Mouse (Mus musculus) thymus, postnatal 0 days (tissue): Measurements from ENCODE around the gene Dctn5. TPM values are rescaled to one million over a fixed set of nuclear protein-coding genes. Genes with fewer than 3 reads are reported as not detected.

ENCODE experiments used
- DNase-seq: peaks from one replicate; pipeline ENCODE4 v3.0.0-alpha.2; 2015; ENCODE audit warnings: low spot score
- polyA plus RNA-seq: library from polyadenylated mRNA; unstranded; fragments of >200 nt; fragmentation: Nextera tagmentation; extraction: Ambion mirVana; gene quantifications from 2 replicates; pipeline ENCODE4 v1.2.1, GENCODE M21; 2015

Dctn5 gene
- polyA plus RNA-seq, result 108 TPM in 2 replicates

DNA sequence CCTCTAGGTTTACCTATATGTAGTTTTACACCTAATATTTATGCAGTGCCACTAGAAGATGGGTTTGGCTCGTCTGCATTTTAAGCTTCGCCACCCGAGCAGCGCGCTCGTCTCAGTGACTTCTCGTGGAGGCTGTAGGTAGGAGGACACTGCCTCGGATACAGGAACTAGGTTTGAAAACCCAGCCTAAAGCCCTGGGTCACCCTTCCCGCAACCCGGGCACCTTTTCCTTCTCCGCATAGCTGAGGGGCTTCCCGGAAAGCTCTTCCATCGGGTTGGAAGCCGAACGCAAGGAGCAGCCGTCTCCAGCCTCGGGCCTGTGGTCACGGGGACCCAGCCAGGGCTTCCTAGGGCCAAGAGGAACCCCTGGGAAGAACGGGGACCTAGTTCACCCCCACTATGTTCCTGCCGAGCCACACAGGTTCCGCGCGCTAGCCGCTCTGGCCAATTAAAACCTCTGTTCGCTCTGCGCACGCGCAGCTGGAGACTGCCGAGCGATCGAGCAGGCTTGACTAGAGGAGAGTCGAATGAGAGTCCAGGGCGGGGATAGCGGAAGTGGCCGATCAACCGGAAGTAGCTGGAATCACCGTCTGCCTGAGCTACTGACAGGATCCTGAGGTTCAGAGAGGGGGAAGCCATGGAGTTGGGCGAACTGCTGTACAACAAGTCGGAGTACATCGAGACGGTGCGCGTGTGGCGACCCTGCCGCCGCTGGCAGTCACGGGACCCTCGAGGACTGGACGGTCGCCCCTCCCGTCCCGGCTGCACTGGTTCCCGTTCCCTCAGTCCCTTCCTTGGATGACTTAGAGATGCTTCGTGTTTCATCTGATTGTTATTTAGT lies at the start of gene Dctn5, which contains the start of gene Palb2:
Gene Dctn5, plus strand, starts transcription at position 545 of the 841 bp plus-strand sequence.
Gene Palb2, minus strand, starts transcription at position 489 of the 841 bp plus-strand sequence.
- peak; percentile 99 for DNase-seq

- DNase-seq, result no peak
Measured at GRCm38 (mm10) chr7:122087195-122087982, 45.5 kb upstream of the Dctn5 start.

GRCm38 (mm10) chr7:122094564-122095330 lies 38.1 kb upstream of the Dctn5 start:
- DNase-seq, result peak; percentile 5

DNA sequence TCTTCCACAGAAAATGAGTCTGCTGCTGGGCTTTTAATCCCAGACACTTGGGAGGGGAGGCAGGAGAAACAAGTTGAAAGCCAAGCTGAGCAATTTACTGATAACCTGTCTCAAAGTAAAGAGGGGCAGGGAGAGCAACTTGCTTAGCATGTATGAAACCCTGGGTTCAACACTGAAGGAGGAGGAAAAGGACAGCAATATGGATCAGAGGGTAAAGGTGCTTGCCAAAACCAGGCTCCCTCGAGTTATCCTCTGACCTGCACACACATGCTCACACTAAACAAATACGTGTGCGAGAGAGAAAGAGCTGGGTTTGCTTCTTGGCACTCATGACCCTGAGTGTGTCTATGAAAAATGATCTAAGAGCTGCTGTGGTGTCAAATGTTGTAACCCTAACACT lies 34.8 kb upstream of the Dctn5 start:
- DNase-seq, result no peak

GRCm38 (mm10) chr7:122099222-122099621 lies 33.6 kb upstream of the Dctn5 start:
- peak; percentile 71 for DNase-seq

- peak; percentile 36 for DNase-seq
Measured at GRCm38 (mm10) chr7:122101014-122101746, 31.7 kb upstream of the Dctn5 start.

GRCm38 (mm10) chr7:122101747-122102244 lies 31.0 kb upstream of the Dctn5 start, which contains the start of gene Ndufab1:
Gene Ndufab1, minus strand, starts transcription at chr7:122101886.
- peak; percentile 90 for DNase-seq

DNA sequence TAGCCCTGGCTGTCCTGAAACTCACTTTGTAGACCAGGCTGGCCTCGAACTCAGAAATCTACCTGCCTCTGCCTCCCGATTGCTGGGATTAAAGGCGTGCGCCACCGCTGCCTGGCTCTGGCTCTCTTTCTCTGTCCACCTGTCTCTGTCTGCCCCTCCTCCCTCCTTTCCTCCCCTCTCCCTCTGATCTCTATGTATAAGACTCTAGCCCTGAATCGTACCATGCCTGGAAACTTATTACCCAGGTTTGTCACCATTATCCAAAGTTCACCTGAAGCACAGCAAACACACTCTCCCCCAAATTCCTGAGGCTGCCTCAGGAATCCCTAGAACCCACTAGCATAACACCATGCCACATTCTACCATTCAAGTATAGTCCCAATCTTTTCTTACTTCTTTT lies 24.6 kb upstream of the Dctn5 start:
- DNase-seq, result no peak

GRCm38 (mm10) chr7:122123518-122123917 lies 9.3 kb upstream of the Dctn5 start:
- DNase-seq, result no peak

- DNase-seq, result no peak
Measured at GRCm38 (mm10) chr7:122125636-122126035, 7.2 kb upstream of the Dctn5 start.

DNA sequence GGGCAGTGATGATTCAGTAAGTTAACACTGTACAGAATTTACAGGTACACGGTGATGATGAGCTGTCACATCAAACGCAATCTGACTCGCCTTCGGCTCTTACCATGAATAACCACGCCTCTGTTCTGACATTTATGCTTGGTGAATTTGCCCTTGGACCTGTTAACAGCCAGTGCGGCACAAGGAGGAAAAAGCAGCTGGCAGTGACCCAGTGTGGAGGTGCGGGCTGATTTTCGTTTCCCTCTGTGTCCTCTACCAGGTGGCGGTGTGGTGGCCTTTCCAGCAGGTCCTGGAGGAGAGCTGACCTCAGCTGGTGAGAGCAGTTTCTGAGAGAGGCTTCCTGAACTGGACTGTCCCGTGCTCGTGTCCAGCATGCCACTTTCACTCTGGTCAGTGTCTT lies 5.9 kb upstream of the Dctn5 start:
- no peak for DNase-seq

DNA sequence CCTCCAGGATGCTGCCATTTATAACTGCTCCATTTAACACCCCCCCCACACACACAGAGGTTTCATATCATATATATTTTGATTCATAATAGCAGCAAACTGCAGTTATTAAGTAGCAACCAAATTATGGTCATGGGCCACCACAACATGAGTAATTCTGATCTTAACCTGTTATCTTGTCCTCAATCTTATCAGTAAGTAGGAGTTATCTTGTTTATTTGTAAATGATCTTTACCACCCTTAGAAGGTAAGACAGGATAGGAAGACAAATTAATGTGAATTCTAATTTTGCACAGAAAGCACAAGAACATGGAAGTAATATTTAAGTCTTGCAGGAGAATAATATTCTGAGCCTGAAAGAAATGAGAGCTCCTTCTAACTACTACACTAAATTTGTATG lies 1.0 kb upstream of the Dctn5 start:
- no peak for DNase-seq

- no peak for DNase-seq
Measured at GRCm38 (mm10) chr7:122133338-122133625, 441 bp downstream of the Dctn5 start.

- DNase-seq, result peak; percentile 25
Measured at GRCm38 (mm10) chr7:122135070-122135469, 2.2 kb downstream of the Dctn5 start.

DNA sequence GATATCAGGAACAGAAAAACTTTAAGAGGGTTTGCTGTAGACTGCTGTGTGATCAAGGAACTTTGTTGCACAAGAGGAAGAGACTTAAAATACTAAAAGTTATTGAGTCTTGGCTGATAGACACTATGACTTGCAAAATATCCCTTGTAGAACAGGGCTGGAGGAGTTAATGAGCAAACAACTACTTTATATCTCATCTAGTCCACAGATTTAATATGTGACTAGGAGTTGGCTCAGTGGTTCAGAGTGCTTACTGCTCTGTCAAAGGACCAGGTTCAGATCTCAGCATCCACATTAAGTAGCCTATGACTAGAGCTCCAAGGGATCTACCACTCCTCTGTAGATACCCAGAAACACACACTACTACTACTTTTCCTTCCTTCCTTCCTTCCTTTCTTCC lies 4.2 kb downstream of the Dctn5 start:
- no peak for DNase-seq

DNA sequence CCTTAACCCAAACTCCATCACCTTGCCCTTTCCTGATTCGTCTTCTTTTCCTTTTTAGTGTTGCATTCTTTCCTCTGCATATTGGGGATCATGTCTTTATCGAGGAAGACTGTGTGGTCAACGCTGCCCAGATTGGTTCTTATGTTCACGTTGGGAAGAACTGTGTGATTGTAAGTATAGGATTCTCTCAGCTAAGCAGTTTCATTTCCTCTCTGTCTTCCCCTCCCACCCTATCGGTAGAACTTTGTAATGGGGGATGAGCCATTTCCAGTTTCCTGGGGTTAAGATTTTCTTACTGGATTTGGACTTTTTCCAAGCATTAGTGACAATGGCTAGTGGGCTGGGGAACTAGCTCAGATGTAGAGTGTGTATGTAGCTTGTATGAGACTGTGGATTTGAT lies 5.3 kb downstream of the Dctn5 start:
- no peak for DNase-seq

- no peak for DNase-seq
Measured at GRCm38 (mm10) chr7:122140991-122141390, 8.2 kb downstream of the Dctn5 start.

DNA sequence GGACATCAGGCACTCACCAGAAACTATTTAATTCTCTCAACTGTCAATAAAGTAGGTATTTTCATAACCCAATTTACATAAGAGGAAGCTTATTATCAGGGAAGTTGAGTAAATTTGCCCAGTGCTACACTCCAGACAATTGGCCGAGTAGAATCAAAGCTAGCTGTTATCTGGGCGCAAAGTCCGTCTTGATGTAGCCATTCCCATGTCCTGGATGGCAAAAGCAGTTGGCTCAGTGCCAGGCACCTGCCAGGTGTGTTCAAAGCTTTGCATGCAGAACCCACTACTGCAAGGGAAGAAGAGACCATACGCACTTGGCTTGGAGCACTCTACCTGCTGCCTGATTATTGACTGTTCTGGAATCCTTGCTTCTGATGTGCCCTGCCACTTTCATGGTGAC lies 19.6 kb downstream of the Dctn5 start:
- DNase-seq, result no peak

DNA sequence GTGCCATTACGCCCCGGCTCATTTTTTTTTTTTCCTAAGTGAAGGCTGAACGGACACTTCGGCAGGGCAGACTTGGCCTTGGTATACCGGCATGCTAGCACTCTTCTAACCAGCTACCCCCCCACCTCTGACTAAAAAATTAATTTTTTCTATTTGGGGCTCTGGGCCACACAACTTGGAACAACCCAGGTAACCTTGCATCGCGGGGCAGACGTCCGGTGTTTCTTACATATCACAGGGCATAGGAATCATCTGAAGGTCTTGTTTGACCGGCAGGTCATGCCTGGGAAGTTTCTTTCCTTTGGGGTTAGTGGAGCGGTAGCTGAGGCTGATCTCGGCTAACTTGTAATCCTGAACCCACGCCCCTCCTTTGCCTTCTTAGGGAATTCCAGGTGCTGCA lies 25.6 kb downstream of the Dctn5 start:
- DNase-seq, result no peak
